34 mouse cellular contexts compared by ENCODE assay signal in the genomic region with DNA sequence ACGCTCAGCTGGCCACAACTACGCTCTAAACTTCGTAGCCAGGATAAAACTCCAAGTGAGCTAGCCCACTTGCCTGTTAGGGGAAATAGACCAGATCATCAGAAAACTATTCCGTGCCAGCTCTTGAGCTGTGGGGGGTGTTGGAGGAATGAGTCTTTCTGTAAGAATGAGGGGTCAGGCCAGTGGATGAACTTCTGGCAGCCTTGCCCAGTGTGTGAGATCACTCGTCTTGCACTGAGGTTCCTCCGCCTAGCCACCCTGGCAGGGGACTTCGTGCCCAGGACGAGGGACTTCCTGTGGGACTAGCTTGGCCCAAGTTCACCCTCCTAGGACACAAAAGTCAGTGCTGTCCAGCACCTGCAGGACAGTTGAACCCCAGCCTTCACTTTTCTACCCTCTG. TPM values are rescaled to one million over a fixed set of nuclear protein-coding genes. Genes with fewer than 3 reads are reported as not detected.
DNase-seq lines count a peak whose midpoint lies in the region; ATAC-seq and TF ChIP-seq lines count a peak whose summit lies in the region.
"Had no signal": no experiment of that assay in that cellular context is flagged by ENCODE, and none has a peak within 500 bp of the region (broad histone marks: within the 10 kb centered on the region; RNA-seq: fewer than 3 reads in every experiment).

No protein-coding gene starts in this region.

- H3K4me1 ChIP-seq in liver, adult 2 months (ENCODE audit: control insufficient read depth, insufficient read depth, low read length), result peaks cover 15% of the 10 kb centered on the region
- H3K4me1 ChIP-seq in liver, embryonic 12.5 days, result no peaks in the 10 kb centered on the region
- H3K4me1 ChIP-seq: embryonic facial prominence, embryonic 10.5 days; embryonic facial prominence, embryonic 13.5 days; forebrain, embryonic 10.5 days; forebrain, embryonic 13.5 days; heart, embryonic 10.5 days; heart, embryonic 13.5 days; hindbrain, embryonic 13.5 days had no signal

- no peaks in the 10 kb centered on the region for H3K27me3 ChIP-seq in liver, adult 2 months (ENCODE audit: control insufficient read depth, insufficient read depth, low read length)
- H3K27me3 ChIP-seq in liver, embryonic 12.5 days (replicated peaks), result no peaks in the 10 kb centered on the region
- H3K27me3 ChIP-seq in myocyte (ENCODE audit: control insufficient read depth, insufficient read depth, insufficient read length), result no peaks in the 10 kb centered on the region
- H3K27me3 ChIP-seq: embryonic facial prominence, embryonic 13.5 days; forebrain, embryonic 13.5 days; heart, embryonic 13.5 days; hindbrain, embryonic 13.5 days had no signal

- H3K79me2 ChIP-seq in liver, adult 2 months (ENCODE audit: control insufficient read depth, insufficient read depth, low read length), result no peaks in the 10 kb centered on the region
- H3K79me2 ChIP-seq in myocyte (ENCODE audit: control insufficient read depth, insufficient read depth), result no peaks in the 10 kb centered on the region

- intact Hi-C loops in heart, postnatal 36 days (cut with DNase I), result no loop called here

- H3K36me3 ChIP-seq in liver, adult 2 months (ENCODE audit: control insufficient read depth, insufficient read depth, low read length), result peaks cover 29% of the 10 kb centered on the region
- H3K36me3 ChIP-seq in liver, embryonic 12.5 days, result no peaks in the 10 kb centered on the region
- no peaks in the 10 kb centered on the region for H3K36me3 ChIP-seq in myocyte (ENCODE audit: control insufficient read depth, insufficient read depth)
- H3K36me3 ChIP-seq: embryonic facial prominence, embryonic 10.5 days; embryonic facial prominence, embryonic 13.5 days; forebrain, embryonic 10.5 days; heart, embryonic 10.5 days; heart, embryonic 13.5 days; hindbrain, embryonic 10.5 days; hindbrain, embryonic 13.5 days had no signal

- H3K27ac ChIP-seq in liver, adult 2 months (replicated peaks; ENCODE audit: insufficient read depth, low read depth, low read length), result peak overlapping the region; percentile 2; the same call in 1 of the 2 replicates
- H3K27ac ChIP-seq in liver, embryonic 12.5 days, result no peak overlapping the region
- H3K27ac ChIP-seq: embryonic facial prominence, embryonic 10.5 days; embryonic facial prominence, embryonic 13.5 days; forebrain, embryonic 10.5 days; forebrain, embryonic 13.5 days; gastrocnemius, adult 2 months; heart, embryonic 10.5 days; heart, embryonic 13.5 days; hindbrain, embryonic 10.5 days; hindbrain, embryonic 13.5 days had no signal

- no peak overlapping the region for H3K9ac ChIP-seq in liver, adult 2 months (ENCODE audit: low read depth, low read length)
- H3K9ac ChIP-seq in liver, embryonic 12.5 days, result no peak overlapping the region
- H3K9ac ChIP-seq: embryonic facial prominence, embryonic 13.5 days; forebrain, embryonic 13.5 days; heart, embryonic 13.5 days; hindbrain, embryonic 13.5 days had no signal

- no peak for DNase-seq in liver, adult 2 months (ENCODE audit: extremely low read depth, low read depth, low spot score)
- DNase-seq in lung, postnatal 36 days, result peak; percentile 40
- no peak for DNase-seq in lung, postnatal 14 days
- peak; percentile 92 for DNase-seq in NIH3T3 (ENCODE audit: low read depth)
- no peak for DNase-seq in heart, postnatal 36 days
- DNase-seq in cerebellum, postnatal 36 days, result no peak
- DNase-seq: adrenal gland, adult 8-10 months; adrenal gland, postnatal 25 days; cerebellum, adult 11-12 months; cerebellum, adult 8-10 months; cerebellum, postnatal 14 days; gastrocnemius, adult 2 months; gastrocnemius, postnatal 14 days; heart, adult 18-20 months; heart, postnatal 14 days; kidney, adult 18-20 months had no signal

- no peak for TF ChIP-seq POLR2A in liver, adult 2 months (IDR thresholded peaks at IDR 0.05; ENCODE audit: extremely low read depth, insufficient read depth, low read length)
- no peak for TF ChIP-seq POLR2A in myocyte (IDR thresholded peaks at IDR 0.05; ENCODE audit: insufficient read length, low read depth)

- no peaks in the 10 kb centered on the region for H3K9me3 ChIP-seq in liver, embryonic 12.5 days (replicated peaks)
- H3K9me3 ChIP-seq: embryonic facial prominence, embryonic 13.5 days; forebrain, embryonic 13.5 days; heart, embryonic 10.5 days; heart, embryonic 13.5 days; hindbrain, embryonic 13.5 days had no signal

- no peak for ATAC-seq in liver, embryonic 12.5 days
- ATAC-seq: activated CD4-positive, CD25-positive, alpha-beta regulatory T cell, adult 4 months; forebrain, embryonic 13.5 days; forebrain, embryonic 16.5 days; hindbrain, embryonic 16.5 days; inflammation-experienced regulatory T-cells, adult 6 months; intestine, embryonic 16.5 days had no signal

- WGBS in liver, adult 2 months, result 45% methylated on average over 8 of the region's 8 CpGs
- WGBS in liver, embryonic 12.5 days (ENCODE audit: insufficient replicate concordance), result 69% methylated on average over 8 of the region's 8 CpGs

- TF ChIP-seq CTCF in liver, adult 2 months (IDR thresholded peaks at IDR 0.05; ENCODE audit: low read depth, low read length), result no peak

- no peak overlapping the region for H3ac ChIP-seq in myocyte (ENCODE audit: control insufficient read depth, insufficient read length)

- no peak overlapping the region for H3K4me2 ChIP-seq in liver, embryonic 12.5 days
- H3K4me2 ChIP-seq in myocyte (ENCODE audit: low read depth), result peak overlapping the region; percentile 42
- H3K4me2 ChIP-seq: embryonic facial prominence, embryonic 13.5 days; forebrain, embryonic 13.5 days; heart, embryonic 13.5 days; hindbrain, embryonic 13.5 days had no signal

- no peak overlapping the region for H3K4me3 ChIP-seq in liver, adult 2 months (ENCODE audit: insufficient read depth, low read depth, low read length)
- no peak overlapping the region for H3K4me3 ChIP-seq in liver, embryonic 12.5 days
- no peak overlapping the region for H3K4me3 ChIP-seq in myocyte
- H3K4me3 ChIP-seq: embryonic facial prominence, embryonic 10.5 days; embryonic facial prominence, embryonic 13.5 days; erythroblast, embryonic 14.5 days; forebrain, embryonic 10.5 days; forebrain, embryonic 13.5 days; gastrocnemius, adult 2 months; heart, embryonic 10.5 days; heart, embryonic 13.5 days; hindbrain, embryonic 10.5 days; hindbrain, embryonic 13.5 days had no signal

TF ChIP-seq in myocyte, 11 proteins besides CTCF, POLR2A, EP300 and RAD21:
- TF ChIP-seq TCF3 (IDR thresholded peaks at IDR 0.05; ENCODE audit: insufficient read length, low read depth), result no peak
- no peak for TF ChIP-seq SRF (IDR thresholded peaks at IDR 0.05; ENCODE audit: control insufficient read depth, insufficient read length, low read depth)
- no peak for TF ChIP-seq USF1 (IDR thresholded peaks at IDR 0.05; ENCODE audit: low read depth)
- no peak for TF ChIP-seq CEBPB (IDR thresholded peaks at IDR 0.05; ENCODE audit: insufficient read depth, poor library complexity, severe bottlenecking)
- TF ChIP-seq POLR2AphosphoS2 (IDR thresholded peaks at IDR 0.05; ENCODE audit: insufficient read length, low read depth), result no peak
- TF ChIP-seq REST (IDR thresholded peaks at IDR 0.05; ENCODE audit: insufficient read depth, insufficient read length), result no peak
- no peak for TF ChIP-seq MAX (IDR thresholded peaks at IDR 0.05; ENCODE audit: low read depth)
- TF ChIP-seq E2F4 (IDR thresholded peaks at IDR 0.05; ENCODE audit: insufficient read depth), result no peak
- no peak for TF ChIP-seq TCF12 (IDR thresholded peaks at IDR 0.05; ENCODE audit: insufficient read depth, poor library complexity, severe bottlenecking)
- no peak for TF ChIP-seq MYOG (IDR thresholded peaks at IDR 0.05; ENCODE audit: control insufficient read depth in 1 of 3, insufficient read depth in 1 of 3, insufficient read length in 2 of 3, low read depth in 2 of 3)
- TF ChIP-seq MYOD1 (IDR thresholded peaks at IDR 0.05; ENCODE audit: control insufficient read depth in 1 of 3, insufficient read length in 2 of 3, low read depth in 2 of 3), result no peak

RNA-seq across cellular contexts. Expression of a gene that starts 18.0 kb away (rescaled TPM):
- 1,004 and 1,280 TPM in 2 replicates for total RNA-seq in liver, adult 2 months (2014; rRNA removed)
- polyA plus RNA-seq in liver, adult 2 months (2012; rRNA removed), result 1,016 and 1,052 TPM in 2 replicates
- polyA plus RNA-seq in liver, embryonic 12.5 days (2016; fragmentation: Nextera tagmentation; extraction: Ambion mirVana), result 8.8 and 9.2 TPM in 2 replicates
- polyA plus RNA-seq in myocyte (2012; fragmentation: generic; extraction: Trizol), result 0.06 TPM
- 1 to 10 TPM; 5.5 to 7.4 TPM for total RNA-seq in heart, postnatal 36 days (2021)
- total RNA-seq: common myeloid progenitor, adult 5-6 weeks; gastrocnemius, postnatal 14 days had no signal
- polyA plus RNA-seq: activated CD4-positive, CD25-positive, alpha-beta regulatory T cell, adult 4 months; embryonic facial prominence, embryonic 10.5 days; embryonic facial prominence, embryonic 13.5 days; forebrain, embryonic 10.5 days; forebrain, embryonic 13.5 days; forebrain, embryonic 16.5 days; hindbrain, embryonic 10.5 days; hindbrain, embryonic 13.5 days; hindbrain, embryonic 16.5 days; inflammation-experienced regulatory T-cells, adult 6 months had no signal

RNA-seq across cellular contexts. Expression of a gene that starts 19.3 kb away (rescaled TPM):
- total RNA-seq in liver, adult 2 months (2014; rRNA removed), result 603 and 791 TPM in 2 replicates
- 335 and 492 TPM in 2 replicates for polyA plus RNA-seq in liver, adult 2 months (2012; rRNA removed)
- polyA plus RNA-seq in liver, embryonic 12.5 days (2016; fragmentation: Nextera tagmentation; extraction: Ambion mirVana), result 74.1 and 74.2 TPM in 2 replicates
- polyA plus RNA-seq in myocyte (2012; fragmentation: generic; extraction: Trizol), result 0.04 TPM
- 1 to 10 TPM in 1 of 2 experiments, under 1 TPM in 1; 0.73 to 1.2 TPM for total RNA-seq in heart, postnatal 36 days (2021)
- total RNA-seq: common myeloid progenitor, adult 5-6 weeks had no signal
- polyA plus RNA-seq: activated CD4-positive, CD25-positive, alpha-beta regulatory T cell, adult 4 months; embryonic facial prominence, embryonic 10.5 days; embryonic facial prominence, embryonic 13.5 days; inflammation-experienced regulatory T-cells, adult 6 months had no signal

RNA-seq across cellular contexts. Expression of a gene that starts 25.3 kb away (rescaled TPM):
- total RNA-seq in liver, adult 2 months (2014; rRNA removed), result 1.0 and 2.3 TPM in 2 replicates
- 4.1 and 4.4 TPM in 2 replicates for polyA plus RNA-seq in liver, adult 2 months (2012; rRNA removed)
- 0.49 and 0.51 TPM in 2 replicates for polyA plus RNA-seq in liver, embryonic 12.5 days (2016; fragmentation: Nextera tagmentation; extraction: Ambion mirVana)
- 143 TPM for polyA plus RNA-seq in myocyte (2012; fragmentation: generic; extraction: Trizol)
- 10 to 100 TPM; 12.7 to 16.5 TPM for total RNA-seq in heart, postnatal 36 days (2021)

RNA-seq across cellular contexts. Expression of a gene that starts 38.8 kb away (rescaled TPM):
- total RNA-seq in liver, adult 2 months (2014; rRNA removed), result 544 and 683 TPM in 2 replicates
- polyA plus RNA-seq in liver, adult 2 months (2012; rRNA removed), result 457 and 504 TPM in 2 replicates
- 20.1 and 21.2 TPM in 2 replicates for polyA plus RNA-seq in liver, embryonic 12.5 days (2016; fragmentation: Nextera tagmentation; extraction: Ambion mirVana)
- polyA plus RNA-seq in myocyte (2012; fragmentation: generic; extraction: Trizol), result 0.02 TPM
- total RNA-seq in heart, postnatal 36 days (2021), result not detected
- total RNA-seq: adrenal gland, postnatal 25 days; common myeloid progenitor, adult 5-6 weeks; gastrocnemius, adult 2 months; gastrocnemius, postnatal 14 days; heart, adult 18-20 months; heart, postnatal 14 days had no signal
- polyA plus RNA-seq: activated CD4-positive, CD25-positive, alpha-beta regulatory T cell, adult 4 months; embryonic facial prominence, embryonic 10.5 days; embryonic facial prominence, embryonic 13.5 days; erythroblast, embryonic 14.5 days; forebrain, embryonic 10.5 days; forebrain, embryonic 13.5 days; forebrain, embryonic 16.5 days; frontal cortex, adult 2 months; hindbrain, embryonic 10.5 days; hindbrain, embryonic 13.5 days; hindbrain, embryonic 16.5 days; inflammation-experienced regulatory T-cells, adult 6 months had no signal

RNA-seq across cellular contexts. Expression of a gene that starts 46.9 kb away (rescaled TPM):
- 6.7 and 7.5 TPM in 2 replicates for total RNA-seq in liver, adult 2 months (2014; rRNA removed)
- 2.9 and 3.1 TPM in 2 replicates for polyA plus RNA-seq in liver, adult 2 months (2012; rRNA removed)
- polyA plus RNA-seq in liver, embryonic 12.5 days (2016; fragmentation: Nextera tagmentation; extraction: Ambion mirVana), result 9.3 and 9.4 TPM in 2 replicates
- 2.8 TPM for polyA plus RNA-seq in myocyte (2012; fragmentation: generic; extraction: Trizol)
- total RNA-seq in heart, postnatal 36 days (2021), result 1 to 10 TPM; 4.6 TPM

Comparison
In these comparisons a context has a peak if more than half of its experiments do, and no peak if none do; other contexts are left out.
1. DNase-seq: peak in lung, postnatal 36 days (single experiment) and NIH3T3 (single experiment); none in liver, adult 2 months (single experiment), lung, postnatal 14 days (single experiment), heart, postnatal 36 days (0 of 2) and cerebellum, postnatal 36 days (0 of 2).
2. RNA of a gene that starts 18.0 kb away (polyA plus RNA-seq): 1,016 to 1,052 TPM in liver, adult 2 months; 8.8 to 9.2 TPM in liver, embryonic 12.5 days and 0.06 TPM in myocyte (single experiment); every median in the first group is over 10 times any median in the second.
3. RNA of a gene that starts 19.3 kb away (polyA plus RNA-seq): 335 to 492 TPM in liver, adult 2 months and 74.1 to 74.2 TPM in liver, embryonic 12.5 days; 0.04 TPM in myocyte (single experiment); every median in the first group is over 10 times any median in the second.
4. RNA of a gene that starts 25.3 kb away (polyA plus RNA-seq): 143 TPM in myocyte (single experiment); 4.1 to 4.4 TPM in liver, adult 2 months and 0.49 to 0.51 TPM in liver, embryonic 12.5 days; every median in the first group is over 10 times any median in the second.